Mouse (Mus musculus) adrenal gland, postnatal 36 days (tissue): Measurements from ENCODE around the gene Pik3ap1. TPM values are rescaled to one million over a fixed set of nuclear protein-coding genes. Genes with fewer than 3 reads are reported as not detected.
A peak's percentile ranks its signal among the peaks of the same experiment; 100 is the strongest.
"Not testable (repeated sequence)": the region's sequence is repeated elsewhere in the genome, so short reads cannot be mapped to it uniquely, and the experiment has no call there.

Experiments
- DNase-seq, 2 experiments: peaks; one replicate each; pipeline ENCODE4 v3.0.0; 2021; ENCODE audit warnings: mixed read lengths in 1 of 2
- long read RNA-seq, 2 experiments: library from polyadenylated mRNA; stranded (forward); transcript quantifications; one replicate each; pipeline ENCODE4 v2.0.0; 2021; ENCODE audit warnings: borderline sequencing depth in 2 of 2
- total RNA-seq, 2 experiments: library from RNA; stranded (reverse); gene quantifications; 2 replicates each; pipeline ENCODE4 v1.2.3; 2021

The Pik3ap1 gene
- total RNA-seq = 10 to 100 TPM in 1 of 2 experiments, 1 to 10 TPM in 1; 9.1 to 19.5 TPM
- long read RNA-seq, experiment 1, full-length matches to known transcripts = 3 of 8 reads
- long read RNA-seq, experiment 1, partial matches to known transcripts = 2 of 8 reads
- long read RNA-seq, experiment 1, other reads (novel, unspliced or antisense) = 3 of 8 reads
- long read RNA-seq, experiment 2, full-length matches to known transcripts = 4 of 5 reads
- long read RNA-seq, experiment 2, partial matches to known transcripts = 0 of 5 reads
- long read RNA-seq, experiment 2, other reads (novel, unspliced or antisense) = 1 of 5 reads

- peak; percentile 67 to 79 for DNase-seq
Observed at GRCm38 (mm10) chr19:41384922-41385508, at the start of gene Pik3ap1. Gene Pik3ap1 (minus strand): TSS chr19:41385102.

DNA sequence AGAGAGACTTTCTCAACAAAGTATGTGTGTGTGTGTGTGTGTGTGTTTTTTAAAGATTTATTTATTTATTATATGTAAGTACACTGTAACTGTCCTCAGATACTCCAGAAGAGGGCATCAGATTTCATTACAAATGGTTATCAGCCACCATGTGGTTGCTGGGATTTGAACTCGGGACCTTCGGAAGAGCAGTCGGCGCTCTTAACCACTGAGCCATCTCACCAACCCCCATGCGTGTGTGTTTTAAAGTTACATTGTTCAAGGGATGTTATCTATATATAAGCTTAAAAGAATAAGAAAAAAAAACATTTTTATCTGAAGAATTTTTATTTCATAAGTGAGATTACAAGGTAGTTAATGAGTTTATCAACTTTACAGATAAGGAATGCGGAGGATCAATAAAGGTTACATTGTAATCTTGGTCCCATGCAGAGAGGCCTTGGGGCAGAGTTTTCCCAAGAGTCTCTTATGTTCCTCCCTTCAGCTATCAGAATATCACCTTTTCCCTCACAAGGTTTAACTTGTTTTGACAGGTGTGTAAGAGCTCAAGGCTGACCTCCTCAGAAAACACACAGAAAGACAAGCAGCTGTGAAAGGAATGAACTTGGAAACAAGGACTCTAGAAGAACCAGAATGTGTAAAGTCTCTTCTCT, 46.7 kb upstream of the Pik3ap1 start:
- DNase-seq = not testable (repeated sequence)

GRCm38 (mm10) chr19:41425927-41426772, 41.2 kb upstream of the Pik3ap1 start:
- DNase-seq = not testable (repeated sequence)

DNA sequence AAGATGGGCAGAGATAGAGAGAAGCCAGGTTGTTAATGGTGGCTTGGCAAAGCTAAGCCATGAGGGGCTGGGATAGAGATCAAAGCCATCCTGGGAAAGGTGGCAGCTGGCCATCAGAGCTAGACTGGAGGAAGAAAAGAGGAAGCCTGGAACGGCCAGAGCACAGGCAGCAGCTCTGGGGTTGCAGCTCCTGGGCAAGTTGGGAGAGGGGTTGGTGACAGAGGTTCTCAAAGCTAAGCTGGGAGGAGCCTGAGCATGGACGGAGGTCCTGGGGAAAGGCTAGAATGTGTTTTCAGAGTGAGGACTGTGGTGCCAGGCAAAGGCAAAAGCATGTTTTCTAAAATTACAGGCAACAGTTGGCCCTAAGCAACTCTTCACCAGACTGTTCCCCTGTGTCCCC, 36.4 kb upstream of the Pik3ap1 start:
- DNase-seq = no peak

- DNase-seq = no peak
Observed at GRCm38 (mm10) chr19:41418786-41419185, 33.9 kb upstream of the Pik3ap1 start.

DNA sequence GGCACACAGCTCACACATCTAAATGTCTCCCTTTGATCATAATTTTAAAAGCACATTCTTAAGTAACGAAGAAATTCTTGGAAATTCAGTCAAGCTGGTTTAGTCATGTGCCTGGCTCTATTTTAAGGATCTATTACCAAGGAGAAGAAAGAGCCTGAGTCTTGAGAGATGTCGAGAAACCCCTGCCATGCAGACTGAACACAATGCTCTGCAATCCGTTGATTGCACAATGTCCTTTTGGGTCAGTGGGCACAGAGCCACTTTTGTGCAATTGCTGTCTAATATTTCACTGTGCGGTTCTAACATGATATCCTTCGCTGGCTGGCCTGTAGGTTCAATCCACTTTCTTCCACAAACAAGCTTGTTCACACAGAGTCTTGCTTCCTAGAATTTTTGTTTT, 33.1 kb upstream of the Pik3ap1 start:
- DNase-seq = peak; percentile 29 to 65

DNA sequence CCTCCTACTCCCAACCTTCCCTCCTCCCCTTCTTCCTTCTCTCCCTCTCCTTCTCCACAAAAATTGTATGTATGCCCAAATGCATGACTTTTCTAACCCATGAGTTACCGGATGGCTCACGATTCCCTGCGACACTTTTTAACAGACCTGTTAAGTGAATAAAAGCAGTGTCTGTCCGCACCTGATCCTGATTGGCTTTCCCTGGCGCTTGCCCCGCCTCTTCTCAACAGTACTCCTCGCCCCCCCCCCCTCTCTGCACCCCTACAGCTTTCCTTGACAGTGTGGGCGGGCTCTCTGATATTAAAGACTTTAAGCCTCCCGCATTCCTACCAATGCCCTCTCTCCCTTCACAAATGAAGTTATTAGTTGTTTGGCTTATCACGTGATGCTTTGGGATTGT, 31.3 kb upstream of the Pik3ap1 start:
- DNase-seq = no peak

DNA sequence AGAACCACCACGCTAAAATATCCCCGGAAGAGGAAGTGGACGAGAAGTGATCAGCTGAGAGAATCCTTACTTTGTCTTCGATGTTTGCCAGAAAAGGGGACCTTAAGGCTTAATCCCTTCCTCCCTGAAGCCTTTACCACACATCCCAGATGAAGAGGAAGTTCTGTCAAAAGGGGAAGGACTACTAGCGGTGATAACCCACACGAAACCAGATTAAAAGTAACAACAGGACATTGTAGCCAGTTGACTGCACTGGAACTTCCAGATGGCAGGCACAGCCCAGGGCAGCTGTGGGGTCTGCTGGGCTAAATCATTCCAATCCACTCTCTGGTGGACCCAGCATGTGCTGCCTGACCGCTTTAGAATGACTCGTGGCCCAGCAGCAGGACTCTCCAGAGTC, 17.7 kb upstream of the Pik3ap1 start:
- DNase-seq = no peak

- DNase-seq = no peak
Observed at GRCm38 (mm10) chr19:41390856-41391255, 6.0 kb upstream of the Pik3ap1 start.

DNA sequence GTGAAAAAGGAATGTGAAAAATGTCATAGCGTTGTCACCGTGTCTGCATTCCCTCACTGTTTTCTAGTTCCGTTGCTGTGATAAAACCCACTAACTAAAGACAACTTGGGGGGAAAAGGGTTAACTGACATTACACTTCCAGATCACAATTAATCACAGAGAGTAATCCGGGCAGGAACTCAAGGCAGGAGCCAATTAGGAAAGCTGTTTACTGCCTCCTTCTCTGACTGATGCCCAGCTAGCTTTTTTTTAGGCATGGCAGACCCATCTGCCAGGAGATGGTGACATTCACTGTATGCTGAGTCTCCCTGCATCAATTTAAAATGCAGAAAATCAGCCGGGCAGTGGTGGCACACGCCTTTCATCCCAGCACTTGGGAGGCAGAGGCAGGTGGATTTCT, 4.4 kb upstream of the Pik3ap1 start:
- no peak for DNase-seq

DNA sequence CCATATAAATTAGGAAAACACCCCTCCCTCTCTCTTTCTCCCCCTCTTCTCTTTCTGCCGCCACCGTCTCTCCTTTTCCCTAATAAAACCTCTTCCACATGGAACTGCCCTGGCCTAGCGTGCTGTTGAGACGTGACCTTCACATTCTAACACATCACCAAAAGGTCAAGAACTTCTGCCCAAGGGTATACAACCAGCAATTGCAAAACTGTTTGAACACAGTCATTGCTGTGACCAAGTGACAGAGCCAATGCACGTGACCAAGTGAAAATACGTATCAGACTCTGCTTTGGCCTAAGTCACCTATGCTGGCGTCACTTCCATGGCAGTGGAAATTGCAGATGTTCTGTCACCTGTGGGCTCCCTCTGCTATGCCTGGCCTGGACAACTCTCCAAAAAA, 3.3 kb upstream of the Pik3ap1 start:
- peak; percentile 25 to 44 for DNase-seq

- DNase-seq = no peak
Observed at GRCm38 (mm10) chr19:41387262-41387661, 2.4 kb upstream of the Pik3ap1 start.

DNA sequence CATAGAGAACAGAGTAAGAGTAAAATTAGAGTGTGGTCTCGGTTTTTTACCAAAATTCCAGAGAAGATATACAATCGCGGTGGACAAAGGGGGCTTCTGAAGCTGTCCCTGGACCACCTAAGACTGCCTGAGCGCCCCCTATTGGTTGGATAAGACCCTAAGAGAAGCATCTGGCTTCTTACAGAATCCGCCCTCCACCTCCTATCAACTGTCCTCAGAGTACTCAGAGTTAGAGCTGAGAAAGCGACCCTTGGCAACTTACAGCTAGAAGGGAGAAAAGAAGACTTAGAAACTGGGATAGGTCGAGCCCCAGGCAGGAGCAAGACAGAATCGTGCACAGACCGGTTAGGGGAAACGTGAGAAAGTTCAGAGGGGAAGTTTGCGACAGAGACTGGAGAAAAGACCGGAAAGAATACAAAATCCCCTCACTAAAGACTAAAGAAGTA, 473 bp downstream of the Pik3ap1 start:
- peak; percentile 18 to 58 for DNase-seq

DNA sequence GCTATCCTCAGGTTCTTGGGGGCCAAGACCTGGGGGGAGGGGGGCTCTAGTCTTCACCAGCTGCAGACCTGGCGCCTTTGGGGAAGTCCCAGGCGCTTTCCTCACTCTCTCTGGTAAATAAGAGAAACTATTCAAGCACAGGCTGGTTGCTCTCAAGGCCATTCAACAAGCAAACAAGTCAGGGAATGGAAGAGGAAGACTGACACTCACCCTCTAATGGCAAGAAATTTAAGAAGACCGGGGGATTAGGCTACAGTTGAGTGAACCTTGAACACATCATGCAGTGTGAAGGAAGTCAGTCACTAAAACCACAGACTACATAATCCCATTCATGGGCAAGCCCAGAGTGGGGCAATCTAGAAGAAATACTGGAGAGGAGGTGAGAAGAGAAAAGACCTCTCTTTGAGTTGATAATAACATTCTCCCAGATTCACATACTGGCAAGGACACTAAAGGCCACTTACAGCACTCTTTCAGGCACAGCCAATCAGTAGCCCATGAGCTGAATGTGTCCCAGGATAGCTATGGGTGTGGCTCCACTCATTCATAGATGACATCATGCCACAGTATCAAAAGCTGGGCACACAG, 2.4 kb downstream of the Pik3ap1 start:
- DNase-seq = no peak

- peak; percentile 10 to 58 for DNase-seq
Observed at GRCm38 (mm10) chr19:41381581-41382239, 3.2 kb downstream of the Pik3ap1 start.

- DNase-seq = no peak
Observed at GRCm38 (mm10) chr19:41379195-41379594, 5.7 kb downstream of the Pik3ap1 start.

DNA sequence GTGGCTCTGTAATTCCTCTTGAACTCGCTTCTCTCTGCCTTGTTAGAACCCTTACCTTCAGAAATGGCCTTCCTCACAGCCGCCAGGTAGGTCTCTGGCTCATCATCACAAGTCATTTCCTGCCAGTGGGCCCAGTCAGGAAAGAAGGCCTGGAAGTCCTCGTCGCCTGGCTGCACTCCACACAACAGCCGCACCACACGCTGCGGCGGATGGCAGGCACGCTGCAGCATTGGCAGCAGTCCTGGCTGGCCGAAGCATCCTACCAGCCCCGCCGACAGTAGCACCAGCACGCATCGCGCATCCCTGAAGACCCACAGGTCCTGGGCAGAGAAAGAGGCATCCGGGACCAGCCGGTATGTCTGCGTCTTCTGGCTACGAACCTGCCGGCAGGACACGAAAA, 9.1 kb downstream of the Pik3ap1 start:
- no peak for DNase-seq

GRCm38 (mm10) chr19:41375096-41375495, 9.8 kb downstream of the Pik3ap1 start:
- peak; percentile 11 to 50 for DNase-seq

- peak; percentile 45 to 59 for DNase-seq
Observed at GRCm38 (mm10) chr19:41374658-41375057, 10.2 kb downstream of the Pik3ap1 start.

- no peak for DNase-seq
Observed at GRCm38 (mm10) chr19:41372322-41372721, 12.6 kb downstream of the Pik3ap1 start.

DNA sequence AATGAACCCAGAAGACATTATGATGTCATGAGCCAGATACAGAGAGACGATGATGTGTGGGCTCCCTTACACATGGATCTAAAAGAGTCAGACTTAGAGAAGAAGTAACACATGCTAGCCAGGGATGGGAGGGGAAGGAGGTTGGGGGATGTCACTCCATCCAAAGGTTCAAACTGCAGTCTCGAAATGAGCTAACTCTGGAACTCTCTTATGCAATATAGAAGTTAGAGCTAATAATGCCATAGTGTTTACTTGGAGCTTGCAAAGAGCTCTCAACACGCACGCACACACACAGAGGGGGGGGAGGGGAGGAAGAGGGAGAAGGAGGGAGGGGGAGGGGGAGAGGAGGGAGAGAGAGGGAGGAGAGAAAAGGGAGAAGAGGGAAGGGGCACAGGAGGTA, 13.5 kb downstream of the Pik3ap1 start:
- no peak for DNase-seq
